Mouse (Mus musculus): ENCODE measurements at regions not wholly inside any gene's neighbourhood (a gene's known extent, or its start where the extent isn't known, plus 50 kb on each side); places are given as distances from the start of the nearest gene placed in this dataset.
A peak's percentile ranks its signal among the peaks of the same experiment; 100 is the strongest.

DNA sequence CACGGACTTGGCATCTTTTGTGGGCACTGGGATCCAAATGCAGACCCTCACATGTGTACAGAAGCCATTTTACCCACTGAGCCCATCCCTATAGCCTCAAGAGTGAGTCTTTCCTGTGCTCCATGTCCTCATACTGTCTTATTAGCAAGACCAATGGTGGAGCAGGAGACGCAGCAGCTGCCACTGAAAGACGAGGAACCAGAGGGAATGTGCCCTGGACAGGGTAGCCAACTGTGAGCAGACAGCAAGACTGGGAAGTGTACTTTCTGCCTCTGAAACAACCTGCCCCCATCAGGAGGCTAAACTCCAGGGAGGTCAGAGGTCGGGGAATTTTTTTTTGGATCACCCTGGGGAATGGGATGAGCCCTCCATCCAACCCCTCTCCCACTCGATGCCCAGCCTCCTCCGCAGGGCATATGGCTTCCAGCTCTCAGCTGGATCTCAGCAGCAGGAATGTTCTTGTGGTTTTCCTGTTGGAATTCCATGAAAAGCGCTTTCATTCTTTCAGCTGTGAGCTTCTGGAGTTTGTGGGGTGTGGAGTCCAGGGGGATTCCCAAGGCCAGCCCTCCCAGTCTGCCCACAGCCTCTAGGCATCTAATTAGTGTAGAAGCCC lies 131.2 kb upstream of the Haao start:
- TF ChIP-seq MYOD1 (IDR thresholded peaks at IDR 0.05; ENCODE audit: control insufficient read depth in 1 of 3, insufficient read length in 2 of 3, low read depth in 2 of 3) = peak in 2 of 3 experiments; percentile 48 to 71
- TF ChIP-seq MYOG (IDR thresholded peaks at IDR 0.05; ENCODE audit: control insufficient read depth in 1 of 3, insufficient read depth in 1 of 3, insufficient read length in 2 of 3, low read depth in 2 of 3) = peak in 2 of 3 experiments; percentile 3 to 59
- TF ChIP-seq SRF (IDR thresholded peaks at IDR 0.05; ENCODE audit: control insufficient read depth, insufficient read length, low read depth) = no peak
- no peaks in the 10 kb centered on the region for H3K36me3 ChIP-seq (ENCODE audit: control insufficient read depth, insufficient read depth)
- no peaks in the 10 kb centered on the region for H3K27me3 ChIP-seq (ENCODE audit: control insufficient read depth, insufficient read depth, insufficient read length)
- no peak overlapping the region for H3ac ChIP-seq (ENCODE audit: control insufficient read depth, insufficient read length)
- no peak overlapping the region for H3K4me3 ChIP-seq
- H3K4me2 ChIP-seq (ENCODE audit: low read depth) = peak overlapping the region; percentile 57
- H3K79me2 ChIP-seq (ENCODE audit: control insufficient read depth, insufficient read depth) = no peaks in the 10 kb centered on the region

DNA sequence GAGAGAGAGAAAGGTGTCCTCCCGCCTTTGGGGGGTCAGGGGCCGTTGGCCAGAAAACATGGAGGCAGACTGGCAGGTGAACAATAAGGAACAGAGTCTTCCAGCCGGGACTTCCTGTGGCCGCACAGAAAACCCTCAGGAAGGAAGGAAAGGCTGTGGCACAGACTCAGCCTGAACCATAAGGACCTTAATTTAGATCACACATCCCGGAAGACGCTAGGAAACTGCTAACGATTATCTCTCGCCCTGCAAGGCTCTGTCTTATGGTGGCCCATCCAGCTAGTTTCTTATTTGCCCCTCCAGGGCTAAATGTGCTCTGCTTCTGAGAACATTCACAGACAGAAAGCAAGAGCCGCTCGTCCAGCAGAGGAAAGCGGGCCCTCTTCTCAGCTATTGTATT lies 130.0 kb upstream of the Haao start:
- Histone ChIP-seq H3K27me3 (ENCODE audit: control insufficient read depth, insufficient read depth, insufficient read length) (no peaks in the 10 kb centered on the region), H3K4me2 (ENCODE audit: low read depth) (no peak overlapping the region), H3ac (ENCODE audit: control insufficient read depth, insufficient read length) (no peak overlapping the region), H3K4me3 (no peak overlapping the region), H3K36me3 (ENCODE audit: control insufficient read depth, insufficient read depth) (no peaks in the 10 kb centered on the region), H3K79me2 (ENCODE audit: control insufficient read depth, insufficient read depth) (no peaks in the 10 kb centered on the region)
- TF ChIP-seq REST (IDR thresholded peaks at IDR 0.05; ENCODE audit: insufficient read depth, insufficient read length) (no peak), USF1 (IDR thresholded peaks at IDR 0.05; ENCODE audit: low read depth) (no peak), E2F4 (IDR thresholded peaks at IDR 0.05; ENCODE audit: insufficient read depth) (no peak), SRF (IDR thresholded peaks at IDR 0.05; ENCODE audit: control insufficient read depth, insufficient read length, low read depth) (no peak), MYOG (IDR thresholded peaks at IDR 0.05; ENCODE audit: control insufficient read depth in 1 of 3, insufficient read depth in 1 of 3, insufficient read length in 2 of 3, low read depth in 2 of 3) (no peak), POLR2A (IDR thresholded peaks at IDR 0.05; ENCODE audit: insufficient read length, low read depth) (no peak), POLR2AphosphoS2 (IDR thresholded peaks at IDR 0.05; ENCODE audit: insufficient read length, low read depth) (no peak), TCF12 (IDR thresholded peaks at IDR 0.05; ENCODE audit: insufficient read depth, poor library complexity, severe bottlenecking) (no peak), MAX (IDR thresholded peaks at IDR 0.05; ENCODE audit: low read depth) (no peak), TCF3 (IDR thresholded peaks at IDR 0.05; ENCODE audit: insufficient read length, low read depth) (no peak), CEBPB (IDR thresholded peaks at IDR 0.05; ENCODE audit: insufficient read depth, poor library complexity, severe bottlenecking) (no peak), MYOD1 (IDR thresholded peaks at IDR 0.05; ENCODE audit: control insufficient read depth in 1 of 3, insufficient read length in 2 of 3, low read depth in 2 of 3) (no peak)

DNA sequence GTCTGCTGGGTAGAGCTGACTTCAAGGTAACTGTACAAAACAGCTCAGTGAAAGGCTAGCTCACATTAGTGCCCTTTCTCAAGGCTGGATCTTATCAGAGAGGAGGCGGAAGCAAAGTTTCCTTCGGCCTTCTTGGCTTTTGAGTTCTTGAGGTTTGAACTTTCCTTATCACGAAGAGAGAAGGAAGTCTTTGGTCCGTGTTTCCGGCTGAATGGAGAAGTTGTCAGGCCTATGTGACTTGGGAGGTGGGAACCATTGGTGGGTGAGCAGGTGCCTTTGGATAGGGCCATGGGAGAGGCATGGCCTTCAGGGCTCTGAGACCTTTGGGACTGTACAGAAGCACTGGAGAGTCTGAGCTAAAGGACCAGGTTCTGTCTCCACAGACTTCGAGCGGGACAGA lies 128.1 kb upstream of the Haao start:
- TF ChIP-seq MYOD1 (IDR thresholded peaks at IDR 0.05; ENCODE audit: control insufficient read depth in 1 of 3, insufficient read length in 2 of 3, low read depth in 2 of 3) = no peak
- TF ChIP-seq POLR2AphosphoS2 (IDR thresholded peaks at IDR 0.05; ENCODE audit: insufficient read length, low read depth) = no peak
- TF ChIP-seq SRF (IDR thresholded peaks at IDR 0.05; ENCODE audit: control insufficient read depth, insufficient read length, low read depth) = no peak
- TF ChIP-seq TCF12 (IDR thresholded peaks at IDR 0.05; ENCODE audit: insufficient read depth, poor library complexity, severe bottlenecking) = no peak
- no peak for TF ChIP-seq MYOG (IDR thresholded peaks at IDR 0.05; ENCODE audit: control insufficient read depth in 1 of 3, insufficient read depth in 1 of 3, insufficient read length in 2 of 3, low read depth in 2 of 3)
- no peak for TF ChIP-seq E2F4 (IDR thresholded peaks at IDR 0.05; ENCODE audit: insufficient read depth)
- TF ChIP-seq REST (IDR thresholded peaks at IDR 0.05; ENCODE audit: insufficient read depth, insufficient read length) = no peak
- TF ChIP-seq TCF3 (IDR thresholded peaks at IDR 0.05; ENCODE audit: insufficient read length, low read depth) = no peak
- H3K79me2 ChIP-seq (ENCODE audit: control insufficient read depth, insufficient read depth) = no peaks in the 10 kb centered on the region
- H3K36me3 ChIP-seq (ENCODE audit: control insufficient read depth, insufficient read depth) = no peaks in the 10 kb centered on the region
- no peak overlapping the region for H3K4me3 ChIP-seq
- no peaks in the 10 kb centered on the region for H3K27me3 ChIP-seq (ENCODE audit: control insufficient read depth, insufficient read depth, insufficient read length)
- H3ac ChIP-seq (ENCODE audit: control insufficient read depth, insufficient read length) = no peak overlapping the region
- H3K4me2 ChIP-seq (ENCODE audit: low read depth) = no peak overlapping the region

DNA sequence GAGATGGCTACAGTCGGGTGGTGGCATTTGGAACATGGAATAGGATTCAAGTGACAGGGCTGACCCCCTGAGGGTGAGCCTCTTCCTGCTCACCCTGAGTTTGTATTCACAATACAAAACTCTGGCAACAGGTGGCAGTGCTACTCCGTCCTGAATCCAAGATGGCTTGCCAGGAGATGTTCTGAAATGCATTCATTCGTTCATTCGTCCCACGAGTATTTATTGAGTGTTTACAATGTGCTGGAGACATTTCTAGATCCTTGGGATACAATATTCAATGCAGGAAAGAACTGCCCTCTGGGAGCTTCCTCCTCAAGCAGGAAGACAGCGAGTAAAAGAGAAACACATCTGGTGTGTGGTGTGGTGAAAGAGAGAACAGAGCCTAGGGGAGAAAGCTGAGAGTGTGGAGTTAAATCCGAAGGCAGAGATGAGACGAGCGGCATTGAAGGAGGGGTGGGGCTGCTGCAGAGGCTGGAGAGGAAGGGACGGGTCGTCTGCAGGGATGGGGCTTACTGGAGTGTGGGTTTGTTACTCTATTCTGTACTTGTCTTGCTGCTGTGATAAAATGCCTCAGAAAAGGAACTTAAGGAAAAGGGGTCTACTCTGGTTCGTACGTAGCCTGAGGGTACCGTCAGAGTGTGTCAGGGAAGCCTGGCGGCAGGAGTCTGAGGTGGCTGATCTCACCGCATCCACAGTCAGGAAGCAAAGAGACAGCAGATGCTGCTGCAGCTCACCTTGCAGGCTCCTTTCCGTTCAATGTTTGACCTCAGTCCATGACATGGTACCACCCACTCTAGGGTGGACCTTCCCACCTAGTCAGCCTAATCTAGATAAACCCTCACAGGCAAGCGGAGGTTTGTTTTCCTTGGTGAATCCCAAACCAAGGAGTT lies 125.9 kb upstream of the Haao start:
- peak overlapping the region; percentile 55 for H3K4me2 ChIP-seq (ENCODE audit: low read depth)

DNA sequence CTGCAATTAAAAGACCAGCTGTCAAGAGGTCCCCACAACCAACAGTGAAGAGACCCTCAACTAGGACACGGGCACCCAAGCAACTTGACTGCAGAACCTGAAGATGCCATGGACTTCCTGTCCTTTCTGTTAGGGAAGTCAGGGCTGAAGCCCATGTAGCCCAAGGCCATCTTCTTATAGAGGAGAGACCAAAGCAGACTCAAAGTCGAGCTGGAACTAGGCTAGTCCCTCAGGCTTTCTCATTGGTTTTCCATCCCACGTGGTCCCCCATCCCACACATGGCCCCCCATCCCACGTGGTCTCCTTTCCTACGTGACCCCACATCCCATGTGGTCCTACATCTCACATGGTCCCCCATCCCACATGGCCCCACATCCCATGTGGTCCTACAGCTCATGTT lies 125.1 kb upstream of the Haao start:
- H3ac ChIP-seq (ENCODE audit: control insufficient read depth, insufficient read length) = no peak overlapping the region
- no peak overlapping the region for H3K4me3 ChIP-seq
- H3K36me3 ChIP-seq (ENCODE audit: control insufficient read depth, insufficient read depth) = no peaks in the 10 kb centered on the region
- no peaks in the 10 kb centered on the region for H3K79me2 ChIP-seq (ENCODE audit: control insufficient read depth, insufficient read depth)
- no peak overlapping the region for H3K4me2 ChIP-seq (ENCODE audit: low read depth)
- no peaks in the 10 kb centered on the region for H3K27me3 ChIP-seq (ENCODE audit: control insufficient read depth, insufficient read depth, insufficient read length)
- no peak for TF ChIP-seq POLR2AphosphoS2 (IDR thresholded peaks at IDR 0.05; ENCODE audit: insufficient read length, low read depth)
- no peak for TF ChIP-seq POLR2A (IDR thresholded peaks at IDR 0.05; ENCODE audit: insufficient read length, low read depth)
- no peak for TF ChIP-seq TCF12 (IDR thresholded peaks at IDR 0.05; ENCODE audit: insufficient read depth, poor library complexity, severe bottlenecking)

More for the DNA sequence above, 125.9 kb upstream of the Haao start:
- Histone ChIP-seq H3K79me2 (ENCODE audit: control insufficient read depth, insufficient read depth) (no peaks in the 10 kb centered on the region), H3K36me3 (ENCODE audit: control insufficient read depth, insufficient read depth) (no peaks in the 10 kb centered on the region), H3K27me3 (ENCODE audit: control insufficient read depth, insufficient read depth, insufficient read length) (no peaks in the 10 kb centered on the region), H3ac (ENCODE audit: control insufficient read depth, insufficient read length) (no peak overlapping the region), H3K4me3 (no peak overlapping the region)
- TF ChIP-seq POLR2A (IDR thresholded peaks at IDR 0.05; ENCODE audit: insufficient read length, low read depth) = no peak
- no peak for TF ChIP-seq CEBPB (IDR thresholded peaks at IDR 0.05; ENCODE audit: insufficient read depth, poor library complexity, severe bottlenecking)
- TF ChIP-seq E2F4 (IDR thresholded peaks at IDR 0.05; ENCODE audit: insufficient read depth) = no peak
- no peak for TF ChIP-seq MAX (IDR thresholded peaks at IDR 0.05; ENCODE audit: low read depth)
- TF ChIP-seq MYOG (IDR thresholded peaks at IDR 0.05; ENCODE audit: control insufficient read depth in 1 of 3, insufficient read depth in 1 of 3, insufficient read length in 2 of 3, low read depth in 2 of 3) = no peak
- TF ChIP-seq USF1 (IDR thresholded peaks at IDR 0.05; ENCODE audit: low read depth) = no peak
